Mouse (Mus musculus): ENCODE measurements around the gene Gng10. TPM values are rescaled to one million over a fixed set of nuclear protein-coding genes. Genes with fewer than 3 reads are reported as not detected.

Gng10 gene
- polyA plus RNA-seq, 1 experiment from 2014 or later = 150 TPM

- ATAC-seq (ENCODE audit: low FRiP score) = no peak
- Histone ChIP-seq H3K4me2 (no peak overlapping the region), H3K4me3 (no peak overlapping the region), H3K36me3 (no peaks in the 10 kb centered on the region), H3K27ac (no peak overlapping the region), H3K9me3 (no peaks in the 10 kb centered on the region), H3K4me1 (replicated peaks) (peaks cover 26% of the 10 kb centered on the region), H3K27me3 (no peaks in the 10 kb centered on the region; the same call in 1 of the 2 replicates), H3K9ac (no peak overlapping the region)
- 0% methylated on average over 2 of the region's 2 CpGs for WGBS
Observed at GRCm38 (mm10) chr4:59000614-59001013, 34.3 kb upstream of the Gng10 start.

DNA sequence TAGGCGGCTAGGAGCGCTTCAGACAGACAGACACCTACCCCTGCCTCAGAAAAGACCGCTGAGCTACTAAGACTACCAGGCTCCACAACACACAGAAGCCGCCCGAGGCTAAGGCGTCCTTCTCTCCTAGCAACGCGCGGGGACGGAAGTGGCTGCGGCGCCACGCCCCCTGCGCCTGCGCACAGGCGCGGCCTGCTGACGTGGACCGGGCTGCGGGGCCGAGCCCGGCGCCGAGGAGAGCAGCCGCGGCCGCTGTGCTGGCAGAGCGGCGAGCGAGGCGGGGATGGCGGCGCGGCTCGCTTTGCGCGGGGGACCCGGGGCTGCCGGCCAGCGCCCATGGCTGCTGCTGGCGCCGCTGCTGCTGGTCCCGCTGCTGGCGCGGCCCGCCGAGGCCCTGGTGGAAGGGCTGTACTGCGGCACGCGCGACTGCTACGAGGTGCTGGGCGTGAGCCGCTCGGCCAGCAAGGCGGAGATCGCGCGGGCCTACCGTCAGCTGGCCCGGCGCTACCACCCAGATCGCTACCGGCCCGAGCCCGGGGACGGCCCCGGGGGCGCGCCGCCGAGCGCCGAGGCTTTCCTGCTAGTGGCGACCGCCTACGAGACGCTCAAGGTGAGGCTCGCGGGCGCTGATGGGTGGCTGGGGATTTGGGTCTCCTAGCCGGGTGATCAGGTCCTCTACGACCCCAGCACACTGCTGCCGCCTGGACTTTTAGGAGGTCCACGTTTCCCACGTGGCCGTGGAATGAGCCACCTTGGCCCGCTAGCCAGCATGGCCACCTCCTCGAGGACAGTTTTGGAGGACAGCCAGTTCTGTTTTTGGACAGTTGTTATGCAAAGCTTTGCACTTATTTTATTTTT is 31.7 kb upstream of the Gng10 start, which contains the start of gene Gm20503:
Gene Gm20503 (plus strand): TSS at position 263 of the 858 bp plus-strand sequence.
- Histone ChIP-seq H3K9me3 (no peaks in the 10 kb centered on the region), H3K4me1 (replicated peaks) (peaks cover 34% of the 10 kb centered on the region), H3K27ac (peak within 1 kb of the TSS; percentile 95), H3K4me3 (peak within 1 kb of the TSS; percentile 94), H3K4me2 (peak within 1 kb of the TSS; percentile 83), H3K27me3 (no peaks in the 10 kb centered on the region), H3K9ac (peak within 1 kb of the TSS; percentile 96), H3K36me3 (no peaks in the 10 kb centered on the region)
- ATAC-seq (ENCODE audit: low FRiP score) = peak; percentile 99
- WGBS = under 1% methylated on average over 75 of the region's 89 CpGs

DNA sequence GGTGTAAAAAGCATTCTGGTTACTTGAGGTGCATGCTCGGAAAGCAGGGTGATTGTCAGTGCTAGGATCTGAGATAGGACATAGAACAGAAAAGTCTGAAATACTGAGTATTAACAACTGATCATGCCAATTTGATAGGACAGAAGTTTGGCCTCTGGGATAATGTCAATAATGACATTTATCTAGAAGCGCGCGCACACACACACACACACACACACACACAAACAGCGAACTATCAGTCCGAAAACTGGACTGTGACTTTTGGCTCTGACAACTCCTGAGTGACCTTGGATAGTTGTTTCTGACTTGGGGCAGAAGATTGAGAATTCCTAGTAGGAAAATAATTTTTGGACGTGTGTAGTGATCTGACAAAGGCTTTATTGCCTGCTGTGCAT is 31.1 kb upstream of the Gng10 start:
- peak overlapping the region; percentile 96 for H3K9ac ChIP-seq
- H3K27me3 ChIP-seq = no peaks in the 10 kb centered on the region
- peak overlapping the region; percentile 83 for H3K4me2 ChIP-seq
- no peaks in the 10 kb centered on the region for H3K9me3 ChIP-seq
- peaks cover 34% of the 10 kb centered on the region for H3K4me1 ChIP-seq (replicated peaks)
- 41% methylated on average over 7 of the region's 7 CpGs for whole genome bisulfite sequencing
- no peaks in the 10 kb centered on the region for H3K36me3 ChIP-seq
- ATAC-seq (ENCODE audit: low FRiP score) = no peak
- peak overlapping the region; percentile 94 for H3K4me3 ChIP-seq
- peak overlapping the region; percentile 95; the same call in 1 of the 2 replicates for H3K27ac ChIP-seq

- Histone ChIP-seq H3K9ac (no peak overlapping the region), H3K27ac (no peak overlapping the region), H3K4me2 (no peak overlapping the region), H3K4me1 (replicated peaks) (peaks cover 34% of the 10 kb centered on the region), H3K27me3 (no peaks in the 10 kb centered on the region), H3K9me3 (no peaks in the 10 kb centered on the region), H3K36me3 (no peaks in the 10 kb centered on the region), H3K4me3 (no peak overlapping the region)
- no peak for ATAC-seq (ENCODE audit: low FRiP score)
- 72% methylated on average over 8 of the region's 8 CpGs for WGBS
Observed at GRCm38 (mm10) chr4:59006211-59006610, 28.7 kb upstream of the Gng10 start.

GRCm38 (mm10) chr4:59007016-59007415 is 27.9 kb upstream of the Gng10 start:
- H3K27me3 ChIP-seq = no peaks in the 10 kb centered on the region
- 83% methylated on average over 6 of the region's 6 CpGs for WGBS
- H3K4me1 ChIP-seq (replicated peaks) = peaks cover 34% of the 10 kb centered on the region
- no peak overlapping the region for H3K9ac ChIP-seq
- no peak overlapping the region for H3K27ac ChIP-seq
- no peaks in the 10 kb centered on the region for H3K36me3 ChIP-seq
- ATAC-seq (ENCODE audit: low FRiP score) = no peak
- no peak overlapping the region for H3K4me2 ChIP-seq
- H3K4me3 ChIP-seq = no peak overlapping the region
- H3K9me3 ChIP-seq = no peaks in the 10 kb centered on the region

DNA sequence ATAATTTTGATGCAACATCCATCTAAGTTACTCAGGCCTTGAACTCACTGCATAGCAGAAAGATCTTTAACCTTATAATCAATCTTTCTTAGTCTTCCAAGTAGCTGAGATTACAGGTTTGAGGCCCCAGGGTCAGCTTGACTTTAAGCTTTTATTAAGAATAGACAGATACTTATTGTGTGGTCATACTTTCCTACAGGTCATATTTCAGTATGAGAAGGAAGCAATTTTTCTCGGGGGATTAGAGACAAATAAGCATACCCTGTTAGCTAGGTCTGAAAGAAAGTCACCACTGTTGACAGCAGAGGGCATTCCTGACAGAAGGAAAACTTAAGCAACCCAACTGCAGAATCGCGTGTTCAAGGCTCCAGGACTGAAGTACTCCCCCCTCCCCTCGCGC is 26.9 kb upstream of the Gng10 start:
- H3K4me1 ChIP-seq (replicated peaks) = peaks cover 30% of the 10 kb centered on the region
- no peak for ATAC-seq (ENCODE audit: low FRiP score)
- no peak overlapping the region for H3K27ac ChIP-seq
- H3K9ac ChIP-seq = no peak overlapping the region
- H3K4me2 ChIP-seq = no peak overlapping the region
- no peaks in the 10 kb centered on the region for H3K36me3 ChIP-seq
- 91% methylated on average over 5 of the region's 5 CpGs for WGBS
- H3K9me3 ChIP-seq = no peaks in the 10 kb centered on the region
- no peaks in the 10 kb centered on the region for H3K27me3 ChIP-seq
- H3K4me3 ChIP-seq = no peak overlapping the region

DNA sequence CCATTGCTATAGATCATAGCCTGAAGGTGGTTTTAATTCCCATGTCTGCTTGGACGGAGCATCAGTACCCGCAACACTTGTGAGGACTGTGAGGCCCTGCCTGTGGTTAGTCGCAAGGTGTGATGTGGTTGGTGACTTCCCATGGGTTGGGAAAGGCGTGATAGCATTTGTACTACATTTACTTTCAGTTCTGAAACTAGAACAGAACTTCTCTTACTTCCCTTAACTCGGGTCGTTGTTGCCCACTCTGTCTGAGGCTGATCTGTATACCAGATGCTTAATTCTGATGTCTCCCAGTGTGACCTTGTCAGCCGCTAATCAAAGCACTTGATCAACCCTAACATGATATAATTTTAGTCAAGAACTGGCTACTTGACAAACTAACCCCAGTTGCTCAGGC is 25.7 kb upstream of the Gng10 start:
- Histone ChIP-seq H3K9ac (no peak overlapping the region), H3K9me3 (no peaks in the 10 kb centered on the region), H3K36me3 (no peaks in the 10 kb centered on the region), H3K4me3 (no peak overlapping the region), H3K27ac (no peak overlapping the region), H3K4me1 (replicated peaks) (peaks cover 22% of the 10 kb centered on the region), H3K27me3 (no peaks in the 10 kb centered on the region), H3K4me2 (no peak overlapping the region)
- WGBS = 94% methylated on average over 7 of the region's 7 CpGs
- ATAC-seq (ENCODE audit: low FRiP score) = no peak

GRCm38 (mm10) chr4:59009696-59010095 is 25.2 kb upstream of the Gng10 start:
- WGBS = 71% methylated on average over 4 of the region's 4 CpGs
- no peak overlapping the region for H3K27ac ChIP-seq
- ATAC-seq (ENCODE audit: low FRiP score) = no peak
- no peak overlapping the region for H3K4me3 ChIP-seq
- H3K36me3 ChIP-seq = no peaks in the 10 kb centered on the region
- H3K9me3 ChIP-seq = no peaks in the 10 kb centered on the region
- H3K4me2 ChIP-seq = no peak overlapping the region
- no peak overlapping the region for H3K9ac ChIP-seq
- no peaks in the 10 kb centered on the region for H3K27me3 ChIP-seq
- H3K4me1 ChIP-seq (replicated peaks) = peaks cover 17% of the 10 kb centered on the region

DNA sequence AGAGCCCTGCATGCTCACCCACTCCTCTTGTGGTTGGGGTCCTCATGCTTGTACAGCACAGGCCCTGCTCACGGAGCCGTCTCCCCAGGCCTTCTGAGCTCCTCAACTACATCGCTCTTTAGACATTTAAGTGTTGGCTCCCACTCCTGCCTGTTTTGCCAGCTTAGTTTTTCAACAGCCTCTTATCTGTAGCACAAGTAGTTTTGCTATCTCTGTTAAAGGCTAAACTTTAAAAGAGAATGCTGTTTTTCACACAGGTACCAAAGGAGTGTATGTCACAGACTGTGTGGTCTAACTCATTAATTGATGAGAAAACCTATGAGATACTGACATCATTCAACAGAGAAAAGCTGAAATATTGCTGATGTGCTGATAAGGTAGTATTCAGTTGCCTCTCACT is 23.4 kb upstream of the Gng10 start:
- H3K27me3 ChIP-seq = no peaks in the 10 kb centered on the region
- H3K4me1 ChIP-seq (replicated peaks) = 0 out of 2 replicates have a peak, but pooled peaks cover under 1% of the 10 kb centered on the region
- H3K4me3 ChIP-seq = no peak overlapping the region
- no peak overlapping the region for H3K4me2 ChIP-seq
- ATAC-seq (ENCODE audit: low FRiP score) = no peak
- WGBS = 83% methylated on average over 3 of the region's 3 CpGs
- no peaks in the 10 kb centered on the region for H3K36me3 ChIP-seq
- H3K9me3 ChIP-seq = no peaks in the 10 kb centered on the region
- H3K27ac ChIP-seq = no peak overlapping the region
- H3K9ac ChIP-seq = no peak overlapping the region

DNA sequence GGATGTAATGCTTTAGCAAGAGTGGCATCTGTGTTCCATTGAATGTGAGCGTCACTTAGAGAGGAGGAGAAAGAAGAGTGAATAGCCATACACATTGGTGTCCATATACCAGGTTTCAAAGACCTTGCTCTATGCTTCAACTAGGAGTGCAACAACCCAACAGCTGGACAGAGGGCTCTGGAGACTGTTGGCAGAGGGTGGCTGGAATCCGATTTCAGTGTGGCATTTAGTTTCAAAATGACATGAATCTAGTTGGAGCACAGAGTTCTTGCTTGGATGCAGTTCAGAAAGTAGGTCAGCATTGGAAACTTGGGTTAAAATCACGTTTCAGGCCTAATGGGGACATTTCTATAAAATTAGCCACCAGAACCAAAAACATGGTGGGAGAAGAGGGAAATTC is 19.7 kb upstream of the Gng10 start:
- H3K4me1 ChIP-seq (replicated peaks) = no peaks in the 10 kb centered on the region
- no peak overlapping the region for H3K4me3 ChIP-seq
- no peaks in the 10 kb centered on the region for H3K9me3 ChIP-seq
- ATAC-seq (ENCODE audit: low FRiP score) = no peak
- H3K9ac ChIP-seq = no peak overlapping the region
- no peak overlapping the region for H3K27ac ChIP-seq
- H3K27me3 ChIP-seq = no peaks in the 10 kb centered on the region
- peaks cover 16% of the 10 kb centered on the region for H3K36me3 ChIP-seq
- H3K4me2 ChIP-seq = no peak overlapping the region
- 94% methylated on average over 3 of the region's 3 CpGs for WGBS

GRCm38 (mm10) chr4:59016922-59017321 is 18.0 kb upstream of the Gng10 start:
- H3K36me3 ChIP-seq = peaks cover 26% of the 10 kb centered on the region
- H3K4me1 ChIP-seq (replicated peaks) = no peaks in the 10 kb centered on the region
- no peaks in the 10 kb centered on the region for H3K27me3 ChIP-seq
- no peak overlapping the region for H3K4me3 ChIP-seq
- H3K9me3 ChIP-seq = no peaks in the 10 kb centered on the region
- WGBS = 90% methylated on average over 2 of the region's 2 CpGs
- H3K4me2 ChIP-seq = no peak overlapping the region
- no peak overlapping the region for H3K9ac ChIP-seq
- no peak for ATAC-seq (ENCODE audit: low FRiP score)
- H3K27ac ChIP-seq = no peak overlapping the region

DNA sequence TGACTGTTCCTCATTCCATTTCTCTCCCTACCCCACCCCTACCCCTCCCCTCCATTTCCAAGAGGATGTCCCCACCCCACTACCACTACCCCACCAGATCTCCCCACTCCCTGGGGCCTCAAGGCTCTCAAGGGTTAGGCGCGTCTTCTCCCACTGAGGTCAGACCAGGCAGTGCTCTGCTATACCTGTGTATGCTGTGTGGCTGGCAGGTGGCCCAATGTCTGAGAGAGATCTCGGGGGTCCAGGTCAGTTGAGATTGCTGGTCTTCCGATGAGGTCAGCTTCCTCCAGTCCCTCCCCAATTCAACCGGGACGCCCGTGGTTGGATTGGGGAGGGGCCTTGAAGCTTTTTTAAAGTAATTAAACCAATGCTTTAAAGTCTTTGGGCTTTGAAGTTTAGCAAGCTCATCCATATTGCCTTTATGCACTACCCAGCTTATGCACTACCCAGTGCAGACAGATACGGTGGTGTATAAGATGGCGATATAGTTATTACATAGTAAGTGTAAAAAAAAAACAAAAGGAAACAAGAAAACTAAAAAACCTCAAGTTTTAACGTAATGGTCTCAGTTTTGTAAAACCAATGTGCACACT is 467 bp upstream of the Gng10 start:
- Histone ChIP-seq H3K36me3 (peaks cover 7% of the 10 kb centered on the region), H3K27me3 (no peaks in the 10 kb centered on the region), H3K4me1 (replicated peaks) (peaks cover 12% of the 10 kb centered on the region), H3K9ac (peak overlapping the region; percentile 96), H3K9me3 (peaks cover 2% of the 10 kb centered on the region; the same call in 1 of the 2 replicates), H3K4me2 (peak overlapping the region; percentile 62), H3K4me3 (peak overlapping the region; percentile 78), H3K27ac (peak overlapping the region; percentile 97)
- 83% methylated on average over 10 of the region's 10 CpGs for WGBS
- peak; percentile 18; the same call in 1 of the 2 replicates for ATAC-seq (ENCODE audit: low FRiP score)

Data from hindbrain, embryonic 13.5 days (tissue).